11 mouse cellular contexts compared by ENCODE assay signal in genomic region chr11:118210116-118210515, GRCm38 (mm10). TPM values are rescaled to one million over a fixed set of nuclear protein-coding genes. Genes with fewer than 3 reads are reported as not detected.
DNase-seq lines count a peak whose midpoint lies in the region; ATAC-seq and TF ChIP-seq lines count a peak whose summit lies in the region.
"Had no signal": no experiment of that assay in that cellular context is flagged by ENCODE, and none has a peak within 500 bp of the region (broad histone marks: within the 10 kb centered on the region; RNA-seq: fewer than 3 reads in every experiment).

No protein-coding gene starts in this region.

- DNase-seq in heart, postnatal 10 days, result no peak
- no peak for DNase-seq in spleen, postnatal 36 days (ENCODE audit: low spot score in 2 of 2)
- no peak for DNase-seq in kidney, adult 11 months
- no peak for DNase-seq in ovary, postnatal 14 days (ENCODE audit: low spot score)
- DNase-seq: heart, postnatal 14 days had no signal

- WGBS in heart, embryonic 14.5 days, result 70% methylated on average over 4 of the region's 4 CpGs
- WGBS in hindbrain, embryonic 13.5 days, result 76% methylated on average over 4 of the region's 4 CpGs

- 0 out of 2 replicates have a peak overlapping the region, but pooled peaks have one; percentile 21 for H3K9ac ChIP-seq in heart, embryonic 14.5 days (ENCODE audit: low read length)
- no peak overlapping the region for H3K9ac ChIP-seq in hindbrain, embryonic 13.5 days

- H3K36me3 ChIP-seq in heart, embryonic 14.5 days (ENCODE audit: control insufficient read depth, insufficient read depth, low read length), result no peaks in the 10 kb centered on the region
- H3K36me3 ChIP-seq in hindbrain, embryonic 13.5 days, result no peaks in the 10 kb centered on the region
- no peaks in the 10 kb centered on the region for H3K36me3 ChIP-seq in myocyte (ENCODE audit: control insufficient read depth, insufficient read depth)
- H3K36me3 ChIP-seq: midbrain, embryonic 12.5 days had no signal

- no peak overlapping the region for H3K4me3 ChIP-seq in heart, embryonic 14.5 days (ENCODE audit: control insufficient read depth in 1 of 2, insufficient read depth in 1 of 2, low read depth in 1 of 2, low read length in 2 of 2)
- H3K4me3 ChIP-seq in hindbrain, embryonic 13.5 days, result no peak overlapping the region
- no peak overlapping the region for H3K4me3 ChIP-seq in myocyte
- H3K4me3 ChIP-seq: midbrain, embryonic 12.5 days had no signal

- H3K4me1 ChIP-seq in heart, embryonic 14.5 days (ENCODE audit: control insufficient read depth in 2 of 2, insufficient read depth in 2 of 2, low read length in 2 of 2), result peaks cover 40 to 67% of the 10 kb centered on the region in 2 experiments
- H3K4me1 ChIP-seq in hindbrain, embryonic 13.5 days (replicated peaks), result peaks cover 59% of the 10 kb centered on the region

- H3K4me2 ChIP-seq in heart, embryonic 14.5 days (ENCODE audit: low read length), result no peak overlapping the region
- H3K4me2 ChIP-seq in hindbrain, embryonic 13.5 days, result no peak overlapping the region
- H3K4me2 ChIP-seq in myocyte (ENCODE audit: low read depth), result no peak overlapping the region
- H3K4me2 ChIP-seq: midbrain, embryonic 12.5 days had no signal

- TF ChIP-seq POLR2A in myocyte (IDR thresholded peaks at IDR 0.05; ENCODE audit: insufficient read length, low read depth), result no peak

- no peak overlapping the region for H3K27ac ChIP-seq in heart, embryonic 14.5 days (replicated peaks in 1 of 2; ENCODE audit: control insufficient read depth in 1 of 2, insufficient read depth in 1 of 2, low read depth in 2 of 2, low read length in 2 of 2)
- H3K27ac ChIP-seq in hindbrain, embryonic 13.5 days, result peak overlapping the region; percentile 49

- H3K9me3 ChIP-seq in heart, embryonic 14.5 days (ENCODE audit: control insufficient read depth, low read length), result no peaks in the 10 kb centered on the region
- H3K9me3 ChIP-seq in hindbrain, embryonic 13.5 days, result no peaks in the 10 kb centered on the region
- H3K9me3 ChIP-seq: midbrain, embryonic 12.5 days had no signal

- ATAC-seq in heart, embryonic 14.5 days (ENCODE audit: insufficient number of reproducible peaks, insufficient read depth, low FRiP score, low read depth), result no peak
- peak; percentile 42; the same call in 1 of the 2 replicates for ATAC-seq in cerebellum, adult (ENCODE audit: insufficient number of reproducible peaks, low FRiP score, low TSS enrichment)
- 0 out of 2 replicates have a peak, but pooled peaks have one; percentile 46 for ATAC-seq in hindbrain, embryonic 13.5 days (ENCODE audit: low FRiP score)
- ATAC-seq: activated CD4-positive, CD25-positive, alpha-beta regulatory T cell, adult 4 months had no signal

- H3ac ChIP-seq in myocyte (ENCODE audit: control insufficient read depth, insufficient read length), result no peak overlapping the region

- H3K27me3 ChIP-seq in heart, embryonic 14.5 days (ENCODE audit: control insufficient read depth, insufficient read depth, low read length), result no peaks in the 10 kb centered on the region
- H3K27me3 ChIP-seq in hindbrain, embryonic 13.5 days, result no peaks in the 10 kb centered on the region
- no peaks in the 10 kb centered on the region for H3K27me3 ChIP-seq in myocyte (ENCODE audit: control insufficient read depth, insufficient read depth, insufficient read length)
- H3K27me3 ChIP-seq: midbrain, embryonic 12.5 days had no signal

- peaks cover 36% of the 10 kb centered on the region for H3K79me2 ChIP-seq in myocyte (ENCODE audit: control insufficient read depth, insufficient read depth)

- intact Hi-C loops in heart, postnatal 10 days (cut with DNase I), result no loop called here

TF ChIP-seq in myocyte, 11 proteins besides CTCF, POLR2A, EP300 and RAD21:
- TF ChIP-seq TCF3 (IDR thresholded peaks at IDR 0.05; ENCODE audit: insufficient read length, low read depth), result no peak
- no peak for TF ChIP-seq CEBPB (IDR thresholded peaks at IDR 0.05; ENCODE audit: insufficient read depth, poor library complexity, severe bottlenecking)
- peak in 2 of 3 experiments; percentile 46 to 67 for TF ChIP-seq MYOG (IDR thresholded peaks at IDR 0.05; ENCODE audit: control insufficient read depth in 1 of 3, insufficient read depth in 1 of 3, insufficient read length in 2 of 3, low read depth in 2 of 3)
- peak in 2 of 3 experiments; percentile 30 to 48 for TF ChIP-seq MYOD1 (IDR thresholded peaks at IDR 0.05; ENCODE audit: control insufficient read depth in 1 of 3, insufficient read length in 2 of 3, low read depth in 2 of 3)
- TF ChIP-seq E2F4 (IDR thresholded peaks at IDR 0.05; ENCODE audit: insufficient read depth), result no peak

RNA-seq across cellular contexts. Expression of gene Cyth1, which starts 38.3 kb away (rescaled TPM):
- 12.7 and 15.9 TPM in 2 replicates for polyA plus RNA-seq in heart, embryonic 14.5 days (2014; fragmentation: Nextera tagmentation; extraction: Ambion mirVana)
- total RNA-seq in heart, postnatal 10 days (2021), result 10 to 100 TPM; 51.2 to 59.7 TPM
- polyA plus RNA-seq in hindbrain, embryonic 13.5 days (2015; fragmentation: Nextera tagmentation; extraction: Ambion mirVana), result 24.0 and 24.4 TPM in 2 replicates
- 16.1 TPM for polyA plus RNA-seq in myocyte (2012; fragmentation: generic; extraction: Trizol)
